ENCODE assay signal across 12 mouse cellular contexts in the genomic region with DNA sequence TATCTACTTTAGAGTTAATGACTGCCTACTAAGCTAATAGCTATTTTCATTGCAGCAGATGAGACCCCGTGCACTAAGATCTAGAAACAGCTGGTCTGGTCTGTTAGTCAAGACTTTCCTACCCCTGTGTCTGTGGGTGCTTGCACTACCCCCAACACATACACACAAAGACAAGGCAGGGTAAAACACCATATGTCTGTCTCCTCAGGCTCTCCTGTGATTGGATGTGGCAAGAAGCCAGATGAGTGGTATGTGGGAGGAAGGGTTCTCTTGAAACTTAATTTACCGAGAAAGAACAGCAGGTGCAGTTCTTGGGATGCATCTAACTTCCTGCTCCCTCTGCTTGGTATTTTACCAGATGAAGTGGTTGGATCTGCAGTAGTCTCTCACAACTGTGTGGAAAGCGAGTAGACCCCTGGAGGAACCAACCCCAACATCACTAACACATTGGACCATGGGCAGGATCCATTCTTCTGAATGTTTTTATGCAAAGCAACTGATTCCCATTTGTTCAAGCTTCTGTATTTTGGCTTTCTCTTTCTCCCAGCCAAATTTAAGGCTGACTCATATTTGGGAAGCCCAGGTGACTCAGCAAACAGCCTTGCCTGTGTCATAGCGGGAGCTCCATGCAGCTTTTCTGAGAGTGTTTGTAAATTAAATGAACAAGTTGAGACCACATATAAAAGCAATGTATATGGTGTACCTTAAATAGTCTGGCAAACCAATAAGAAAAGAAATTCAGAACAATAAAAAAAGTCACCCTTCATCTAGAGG.
DNase-seq lines count a peak whose midpoint lies in the region; ATAC-seq and TF ChIP-seq lines count a peak whose summit lies in the region.
"Had no signal": no experiment of that assay in that cellular context is flagged by ENCODE, and none has a peak within 500 bp of the region (broad histone marks: within the 10 kb centered on the region; RNA-seq: fewer than 3 reads in every experiment).

No protein-coding gene starts in this region.

- H3K9ac ChIP-seq in forebrain, embryonic 13.5 days, result no peak overlapping the region
- no peak overlapping the region for H3K9ac ChIP-seq in forebrain, postnatal 0 days
- no peak overlapping the region for H3K9ac ChIP-seq in midbrain, embryonic 15.5 days
- H3K9ac ChIP-seq: limb, embryonic 12.5 days; lung, embryonic 15.5 days; midbrain, embryonic 13.5 days had no signal

- H3K4me3 ChIP-seq in forebrain, embryonic 13.5 days, result no peak overlapping the region
- H3K4me3 ChIP-seq in forebrain, postnatal 0 days (ENCODE audit: low read depth, low read length), result no peak overlapping the region
- no peak overlapping the region for H3K4me3 ChIP-seq in midbrain, embryonic 15.5 days
- no peak overlapping the region for H3K4me3 ChIP-seq in heart, embryonic 10.5 days
- H3K4me3 ChIP-seq: limb, embryonic 12.5 days; lung, embryonic 15.5 days; midbrain, embryonic 13.5 days had no signal

- H3K9me3 ChIP-seq in forebrain, embryonic 13.5 days (replicated peaks), result no peaks in the 10 kb centered on the region
- H3K9me3 ChIP-seq in forebrain, postnatal 0 days (ENCODE audit: low read length), result no peaks in the 10 kb centered on the region
- H3K9me3 ChIP-seq in midbrain, embryonic 15.5 days, result no peaks in the 10 kb centered on the region
- no peaks in the 10 kb centered on the region for H3K9me3 ChIP-seq in heart, embryonic 10.5 days
- H3K9me3 ChIP-seq: limb, embryonic 12.5 days; lung, embryonic 15.5 days; midbrain, embryonic 13.5 days had no signal

- intact Hi-C loops in left cerebral cortex, postnatal 10 days (cut with DNase I), result no loop called here

- no peak overlapping the region for H3K4me2 ChIP-seq in forebrain, embryonic 13.5 days
- H3K4me2 ChIP-seq in forebrain, postnatal 0 days (ENCODE audit: low read depth), result no peak overlapping the region
- H3K4me2 ChIP-seq in midbrain, embryonic 15.5 days, result no peak overlapping the region
- H3K4me2 ChIP-seq: limb, embryonic 12.5 days; lung, embryonic 15.5 days; midbrain, embryonic 13.5 days had no signal

- H3K27ac ChIP-seq in forebrain, embryonic 13.5 days, result no peak overlapping the region
- no peak overlapping the region for H3K27ac ChIP-seq in forebrain, postnatal 0 days (ENCODE audit: low read depth, low read length)
- no peak overlapping the region for H3K27ac ChIP-seq in midbrain, embryonic 15.5 days
- no peak overlapping the region for H3K27ac ChIP-seq in heart, embryonic 10.5 days
- H3K27ac ChIP-seq: limb, embryonic 12.5 days; lung, embryonic 15.5 days; midbrain, embryonic 13.5 days had no signal

- H3K36me3 ChIP-seq in forebrain, embryonic 13.5 days (ENCODE audit: poor library complexity, severe bottlenecking), result no peaks in the 10 kb centered on the region
- H3K36me3 ChIP-seq in forebrain, postnatal 0 days (ENCODE audit: insufficient read depth), result no peaks in the 10 kb centered on the region
- no peaks in the 10 kb centered on the region for H3K36me3 ChIP-seq in midbrain, embryonic 15.5 days (replicated peaks)
- H3K36me3 ChIP-seq in heart, embryonic 10.5 days, result no peaks in the 10 kb centered on the region
- H3K36me3 ChIP-seq: limb, embryonic 12.5 days; lung, embryonic 15.5 days; midbrain, embryonic 13.5 days had no signal

- WGBS in forebrain, embryonic 13.5 days, result 75% methylated on average over 4 of the region's 4 CpGs
- WGBS in forebrain, postnatal 0 days, result 69% methylated on average over 4 of the region's 4 CpGs
- 84% methylated on average over 4 of the region's 4 CpGs for WGBS in midbrain, embryonic 15.5 days
- 77% methylated on average over 4 of the region's 4 CpGs for WGBS in heart, embryonic 10.5 days

- no peaks in the 10 kb centered on the region for H3K4me1 ChIP-seq in forebrain, embryonic 13.5 days
- no peaks in the 10 kb centered on the region for H3K4me1 ChIP-seq in forebrain, postnatal 0 days (ENCODE audit: insufficient read depth)
- H3K4me1 ChIP-seq in midbrain, embryonic 15.5 days, result no peaks in the 10 kb centered on the region
- H3K4me1 ChIP-seq in heart, embryonic 10.5 days, result no peaks in the 10 kb centered on the region
- H3K4me1 ChIP-seq: limb, embryonic 12.5 days; midbrain, embryonic 13.5 days had no signal

- no peak for DNase-seq in forebrain, postnatal 0 days
- peak; percentile 95 for DNase-seq in brain, adult 2 months (ENCODE audit: low read depth, low spot score)
- peak; percentile 81 for DNase-seq in layer of hippocampus, adult 11-12 months (ENCODE audit: low spot score)
- DNase-seq in left cerebral cortex, postnatal 10 days (ENCODE audit: extremely low spot score in 1 of 2, low spot score in 2 of 2), result peak; percentile 27 to 48
- DNase-seq in heart, embryonic 10.5 days (ENCODE audit: low spot score), result no peak
- DNase-seq in thymus, postnatal 4 days, result no peak
- DNase-seq: kidney, adult 11 months had no signal

- no peaks in the 10 kb centered on the region for H3K27me3 ChIP-seq in forebrain, embryonic 13.5 days
- H3K27me3 ChIP-seq in forebrain, postnatal 0 days (ENCODE audit: insufficient read depth, low read length), result no peaks in the 10 kb centered on the region
- H3K27me3 ChIP-seq in midbrain, embryonic 15.5 days (replicated peaks), result no peaks in the 10 kb centered on the region
- no peaks in the 10 kb centered on the region for H3K27me3 ChIP-seq in heart, embryonic 10.5 days (ENCODE audit: insufficient read depth, poor library complexity, severe bottlenecking)
- H3K27me3 ChIP-seq: limb, embryonic 12.5 days; lung, embryonic 15.5 days; midbrain, embryonic 13.5 days had no signal

- TF ChIP-seq CTCF in forebrain, postnatal 0 days (IDR thresholded peaks at IDR 0.05; ENCODE audit: low read depth), result no peak

- peak; percentile 67; the same call in 1 of the 2 replicates for ATAC-seq in forebrain, embryonic 13.5 days
- ATAC-seq in forebrain, postnatal 0 days, result no peak
- no peak for ATAC-seq in midbrain, embryonic 15.5 days (replicated peaks)
- ATAC-seq: midbrain, embryonic 13.5 days had no signal

Comparison
In these comparisons a context has a peak if more than half of its experiments do, and no peak if none do; other contexts are left out.
1. DNase-seq: peak in brain, adult 2 months (single experiment), layer of hippocampus, adult 11-12 months (single experiment) and left cerebral cortex, postnatal 10 days (2 of 2); none in forebrain, postnatal 0 days (single experiment), heart, embryonic 10.5 days (single experiment) and thymus, postnatal 4 days (single experiment).